Mouse (Mus musculus): ENCODE measurements around the gene Vps54. TPM values are rescaled to one million over a fixed set of nuclear protein-coding genes. Genes with fewer than 3 reads are reported as not detected.

Gene Vps54
- total and polyA plus RNA-seq, 2 experiments from 2014 or later, result 5.8 to 45.3 TPM

GRCm38 (mm10) chr11:21309516-21309915, 70.4 kb downstream of the Vps54 start:
- peaks cover 52% of the 10 kb centered on the region for H3K36me3 ChIP-seq (replicated peaks; ENCODE audit: control insufficient read depth, insufficient read depth, low read length)
- 61% methylated on average over 6 of the region's 6 CpGs for WGBS
- no peak for DNase-seq (ENCODE audit: low spot score)
- no peaks in the 10 kb centered on the region for H3K9me3 ChIP-seq (replicated peaks; ENCODE audit: control insufficient read depth, low read length)
- H3K27me3 ChIP-seq (ENCODE audit: control insufficient read depth, insufficient read depth, low read length), result no peaks in the 10 kb centered on the region
- H3K9ac ChIP-seq (replicated peaks; ENCODE audit: low read depth, low read length), result no peak overlapping the region
- TF ChIP-seq EP300 (IDR thresholded peaks at IDR 0.05; ENCODE audit: low read depth) (no peak), CTCF (IDR thresholded peaks at IDR 0.05; ENCODE audit: low read depth) (no peak)
- ATAC-seq (ENCODE audit: insufficient read depth, low read depth), result no peak
- no peak overlapping the region for H3K4me3 ChIP-seq (ENCODE audit: low read depth, low read length)
- no peak overlapping the region for H3K27ac ChIP-seq (ENCODE audit: low read depth)
- H3K4me2 ChIP-seq (ENCODE audit: low read depth, low read length), result no peak overlapping the region
- no peaks in the 10 kb centered on the region for H3K4me1 ChIP-seq (ENCODE audit: control insufficient read depth, insufficient read depth)

- no peak overlapping the region for H3K4me3 ChIP-seq (ENCODE audit: low read depth, low read length)
- no peaks in the 10 kb centered on the region for H3K9me3 ChIP-seq (replicated peaks; ENCODE audit: control insufficient read depth, low read length)
- H3K4me2 ChIP-seq (ENCODE audit: low read depth, low read length), result no peak overlapping the region
- WGBS, result 73% methylated on average over 9 of the region's 9 CpGs
- ATAC-seq (ENCODE audit: insufficient read depth, low read depth) (0 out of 2 replicates have a peak, but pooled peaks have one; percentile 30), DNase-seq (ENCODE audit: low spot score) (no peak)
- H3K36me3 ChIP-seq (replicated peaks; ENCODE audit: control insufficient read depth, insufficient read depth, low read length), result peaks cover 40% of the 10 kb centered on the region
- TF ChIP-seq CTCF (IDR thresholded peaks at IDR 0.05; ENCODE audit: low read depth) (no peak), EP300 (IDR thresholded peaks at IDR 0.05; ENCODE audit: low read depth) (no peak)
- H3K9ac ChIP-seq (replicated peaks; ENCODE audit: low read depth, low read length), result no peak overlapping the region
- no peaks in the 10 kb centered on the region for H3K27me3 ChIP-seq (ENCODE audit: control insufficient read depth, insufficient read depth, low read length)
- H3K4me1 ChIP-seq (ENCODE audit: control insufficient read depth, insufficient read depth), result no peaks in the 10 kb centered on the region
- no peak overlapping the region for H3K27ac ChIP-seq (ENCODE audit: low read depth)
Measured at GRCm38 (mm10) chr11:21313922-21314657, 75.0 kb downstream of the Vps54 start.

- DNase-seq (ENCODE audit: low spot score) (no peak), ATAC-seq (ENCODE audit: insufficient read depth, low read depth) (no peak)
- TF ChIP-seq CTCF (IDR thresholded peaks at IDR 0.05; ENCODE audit: low read depth) (no peak), EP300 (IDR thresholded peaks at IDR 0.05; ENCODE audit: low read depth) (no peak)
- H3K9me3 ChIP-seq (replicated peaks; ENCODE audit: control insufficient read depth, low read length), result no peaks in the 10 kb centered on the region
- peaks cover 42% of the 10 kb centered on the region for H3K36me3 ChIP-seq (replicated peaks; ENCODE audit: control insufficient read depth, insufficient read depth, low read length)
- H3K4me3 ChIP-seq (ENCODE audit: low read depth, low read length), result no peak overlapping the region
- H3K27ac ChIP-seq (ENCODE audit: low read depth), result no peak overlapping the region
- no peak overlapping the region for H3K4me2 ChIP-seq (ENCODE audit: low read depth, low read length)
- WGBS, result 69% methylated on average over 3 of the region's 3 CpGs
- no peaks in the 10 kb centered on the region for H3K27me3 ChIP-seq (ENCODE audit: control insufficient read depth, insufficient read depth, low read length)
- H3K9ac ChIP-seq (replicated peaks; ENCODE audit: low read depth, low read length), result no peak overlapping the region
- 0 out of 2 replicates have a peak, but pooled peaks cover 3% of the 10 kb centered on the region for H3K4me1 ChIP-seq (ENCODE audit: control insufficient read depth, insufficient read depth)
Measured at GRCm38 (mm10) chr11:21321577-21321976, 82.5 kb downstream of the Vps54 start.

GRCm38 (mm10) chr11:21322349-21322748, 83.3 kb downstream of the Vps54 start:
- H3K36me3 ChIP-seq (replicated peaks; ENCODE audit: control insufficient read depth, insufficient read depth, low read length), result peaks cover 47% of the 10 kb centered on the region
- TF ChIP-seq CTCF (IDR thresholded peaks at IDR 0.05; ENCODE audit: low read depth) (peak; percentile 18; the same call in 1 of the 2 replicates), EP300 (IDR thresholded peaks at IDR 0.05; ENCODE audit: low read depth) (no peak)
- H3K4me2 ChIP-seq (ENCODE audit: low read depth, low read length), result no peak overlapping the region
- no peak overlapping the region for H3K27ac ChIP-seq (ENCODE audit: low read depth)
- H3K4me1 ChIP-seq (ENCODE audit: control insufficient read depth, insufficient read depth), result 0 out of 2 replicates have a peak, but pooled peaks cover 3% of the 10 kb centered on the region
- no peaks in the 10 kb centered on the region for H3K27me3 ChIP-seq (ENCODE audit: control insufficient read depth, insufficient read depth, low read length)
- no peak for ATAC-seq (ENCODE audit: insufficient read depth, low read depth)
- WGBS, result 75% methylated on average over 3 of the region's 3 CpGs
- no peaks in the 10 kb centered on the region for H3K9me3 ChIP-seq (replicated peaks; ENCODE audit: control insufficient read depth, low read length)
- DNase-seq (ENCODE audit: low spot score), result no peak
- no peak overlapping the region for H3K9ac ChIP-seq (replicated peaks; ENCODE audit: low read depth, low read length)
- H3K4me3 ChIP-seq (ENCODE audit: low read depth, low read length), result no peak overlapping the region

GRCm38 (mm10) chr11:21325781-21326180, 86.7 kb downstream of the Vps54 start:
- H3K27ac ChIP-seq (ENCODE audit: low read depth), result no peak overlapping the region
- no peak for TF ChIP-seq EP300 (IDR thresholded peaks at IDR 0.05; ENCODE audit: low read depth)
- TF ChIP-seq CTCF (IDR thresholded peaks at IDR 0.05; ENCODE audit: low read depth), result no peak
- H3K27me3 ChIP-seq (ENCODE audit: control insufficient read depth, insufficient read depth, low read length), result no peaks in the 10 kb centered on the region
- 0 out of 2 replicates have a peak, but pooled peaks cover 3% of the 10 kb centered on the region for H3K4me1 ChIP-seq (ENCODE audit: control insufficient read depth, insufficient read depth)
- H3K36me3 ChIP-seq (replicated peaks; ENCODE audit: control insufficient read depth, insufficient read depth, low read length), result peaks cover 71% of the 10 kb centered on the region
- no peak overlapping the region for H3K9ac ChIP-seq (replicated peaks; ENCODE audit: low read depth, low read length)
- H3K4me3 ChIP-seq (ENCODE audit: low read depth, low read length), result no peak overlapping the region
- H3K4me2 ChIP-seq (ENCODE audit: low read depth, low read length), result no peak overlapping the region
- H3K9me3 ChIP-seq (replicated peaks; ENCODE audit: control insufficient read depth, low read length), result no peaks in the 10 kb centered on the region
- ATAC-seq (ENCODE audit: insufficient read depth, low read depth), result no peak
- no peak for DNase-seq (ENCODE audit: low spot score)
- WGBS, result 90% methylated on average over 5 of the region's 5 CpGs

Measured in heart, postnatal 0 days (tissue).